Mouse (Mus musculus) CH12.LX (cell line): ENCODE data around the gene Asap2. TPM values are rescaled to one million over a fixed set of nuclear protein-coding genes. Genes with fewer than 3 reads are reported as not detected.

Source experiments
- DNase-seq: peaks from one replicate; pipeline ENCODE4 v3.0.0-alpha.2; 2013; ENCODE audit errors: extremely low read depth
- H3K27ac ChIP-seq: 2 replicates; pipeline ENCODE4 v1.5.1; 2012; ENCODE audit warnings: low read depth, mild to moderate bottlenecking, control low read depth, moderate library complexity; ENCODE audit not compliant: insufficient read depth
- H3K27me3 ChIP-seq: replicated peaks from 2 replicates; pipeline ENCODE3; 2012; ENCODE audit warnings: inconsistent platforms
- H3K36me3 ChIP-seq, 2 experiments: replicated peaks in 1 of 2; 2 replicates each; pipeline versions ENCODE3 to v1.6.1; 2012; ENCODE audit warnings: inconsistent platforms in 1 of 2, low read length in 1 of 2, mild to moderate bottlenecking in 1 of 2, mixed read lengths in 1 of 2, moderate library complexity in 1 of 2; ENCODE audit not compliant: control insufficient read depth in 1 of 2, insufficient read depth in 1 of 2
- H3K4me1 ChIP-seq, 2 experiments: 2 replicates each; pipeline ENCODE4 v1.6.1; 2012; ENCODE audit warnings: inconsistent platforms in 1 of 2, moderate library complexity in 1 of 2; ENCODE audit not compliant: insufficient read depth in 2 of 2, control insufficient read depth in 1 of 2
- H3K4me2 ChIP-seq: 2 replicates; pipeline ENCODE4 v1.6.1; 2012; ENCODE audit warnings: low read depth, mild to moderate bottlenecking, control low read depth; ENCODE audit not compliant: poor library complexity, insufficient read depth, severe bottlenecking
- H3K4me3 ChIP-seq, 3 experiments: fragments of 150-350 bp in 1 of 3; sonication (generic) in 1 of 3; replicated peaks in 1 of 3; 2 replicates each; pipeline versions ENCODE3 to v1.5.1; 2011 to 2012; ENCODE audit warnings: low read depth in 2 of 3, low read length in 2 of 3, mild to moderate bottlenecking in 2 of 3, moderate library complexity in 2 of 3, control low read depth in 1 of 3, improper control_type of control experiment in 1 of 3, inconsistent platforms in 1 of 3, mixed read lengths in 1 of 3; ENCODE audit not compliant: poor library complexity in 1 of 3
- H3K79me2 ChIP-seq: replicated peaks from 2 replicates; pipeline ENCODE4 v1.6.1; 2012; ENCODE audit warnings: mild to moderate bottlenecking, moderate library complexity; ENCODE audit not compliant: control insufficient read depth, poor library complexity, insufficient read depth, severe bottlenecking; ENCODE audit errors: extremely low read depth
- H3K9ac ChIP-seq: 2 replicates; pipeline ENCODE4 v1.6.1; 2012; ENCODE audit warnings: low read depth, mild to moderate bottlenecking, control low read depth, moderate library complexity; ENCODE audit not compliant: insufficient read depth
- H3K9me3 ChIP-seq: replicated peaks from 2 replicates; pipeline ENCODE3; 2012; ENCODE audit warnings: low read length, inconsistent platforms, mixed read lengths
- ELF1 ChIP-seq: IDR thresholded peaks from 2 replicates; pipeline ENCODE4 v1.6.1; 2014; ENCODE audit warnings: low read depth, mild to moderate bottlenecking, inconsistent platforms, low read length, improper control_type of control experiment
- GABPA ChIP-seq: IDR thresholded peaks from 2 replicates; pipeline ENCODE4 v1.6.1; 2012; ENCODE audit warnings: low read depth, low read length, improper control_type of control experiment, inconsistent platforms; ENCODE audit not compliant: insufficient replicate concordance
- HCFC1 ChIP-seq: IDR thresholded peaks from 2 replicates; pipeline ENCODE4 v1.6.1; 2012; ENCODE audit warnings: low read depth, mild to moderate bottlenecking, inconsistent platforms, low read length, improper control_type of control experiment
- JUN ChIP-seq: IDR thresholded peaks from 2 replicates; pipeline ENCODE4 v1.6.1; 2011; ENCODE audit warnings: low read depth, mild to moderate bottlenecking, low read length, improper control_type of control experiment, moderate library complexity; ENCODE audit not compliant: insufficient read depth
- MAX ChIP-seq: IDR thresholded peaks from 2 replicates; pipeline ENCODE4 v1.6.1; 2011; ENCODE audit warnings: low read length, improper control_type of control experiment
- MAZ ChIP-seq: IDR thresholded peaks from 2 replicates; pipeline ENCODE4 v1.6.1; 2012; ENCODE audit warnings: low read depth, mild to moderate bottlenecking, inconsistent platforms, low read length, improper control_type of control experiment, moderate library complexity
- MEF2A ChIP-seq: IDR thresholded peaks from 2 replicates; pipeline ENCODE4 v1.6.1; 2014; ENCODE audit warnings: low read depth, mild to moderate bottlenecking, inconsistent platforms, low read length, improper control_type of control experiment, borderline replicate concordance
- MXI1 ChIP-seq: IDR thresholded peaks from 2 replicates; pipeline ENCODE4 v1.6.1; 2011; ENCODE audit warnings: mild to moderate bottlenecking, low read depth, low read length, improper control_type of control experiment
- MYC ChIP-seq: IDR thresholded peaks from 2 replicates; pipeline ENCODE4 v1.6.1; 2011; ENCODE audit warnings: low read depth, mild to moderate bottlenecking, improper control_type of control experiment, low read length
- NELFE ChIP-seq: IDR thresholded peaks from 2 replicates; pipeline ENCODE4 v1.6.1; 2011; ENCODE audit warnings: low read depth, low read length, improper control_type of control experiment
- PAX5 ChIP-seq: IDR thresholded peaks from 2 replicates; pipeline ENCODE4 v1.6.1; 2012; ENCODE audit warnings: low read length, inconsistent platforms, mixed read lengths
- POLR2AphosphoS2 ChIP-seq: IDR thresholded peaks from 2 replicates; pipeline ENCODE4 v1.6.1; 2011; ENCODE audit warnings: low read depth, low read length, improper control_type of control experiment
- SIN3A ChIP-seq: IDR thresholded peaks from 2 replicates; pipeline ENCODE4 v1.6.1; 2012; ENCODE audit warnings: low read length, improper control_type of control experiment, inconsistent platforms
- TBP ChIP-seq: conservative IDR thresholded peaks from 2 replicates; pipeline ENCODE4 v1.6.1; 2011; ENCODE audit warnings: low read depth, low read length, improper control_type of control experiment
- UBTF ChIP-seq: IDR thresholded peaks from 2 replicates; pipeline ENCODE4 v1.6.1; 2012; ENCODE audit warnings: low read depth, mild to moderate bottlenecking, inconsistent platforms, low read length, improper control_type of control experiment, moderate library complexity
- USF1 ChIP-seq: IDR thresholded peaks from 2 replicates; pipeline ENCODE4 v1.6.1; 2014; ENCODE audit warnings: low read depth, mild to moderate bottlenecking, inconsistent platforms, low read length, improper control_type of control experiment
- USF2 ChIP-seq: conservative IDR thresholded peaks from 2 replicates; pipeline ENCODE4 v1.6.1; 2011; ENCODE audit warnings: low read depth, low read length, improper control_type of control experiment
- ZKSCAN1 ChIP-seq: IDR thresholded peaks from 2 replicates; pipeline ENCODE4 v1.6.1; 2012; ENCODE audit warnings: low read depth, inconsistent platforms, low read length, improper control_type of control experiment, borderline replicate concordance
- ZNF384 ChIP-seq: IDR thresholded peaks from 2 replicates; pipeline ENCODE4 v1.6.1; 2012; ENCODE audit warnings: low read depth, low read length, improper control_type of control experiment, inconsistent platforms
- dilution Hi-C: fragments of 300-500 bp; cut with MboI; formaldehyde crosslinking; loops from 2 replicates; pipeline ENCODE4 v1.14.3; 2020; ENCODE audit warnings: low sequenced_read_pairs; ENCODE audit not compliant: extremely low pct_unique_long_range_greater_than_20kb, extremely low pct_ligation_motif_present
- in situ Hi-C: fragments of 300-500 bp; cut with MboI; formaldehyde crosslinking; loops from 3 replicates; pipeline ENCODE4 v1.14.3; 2019; ENCODE audit warnings: low sequenced_read_pairs, low pct_ligation_motif_present, low pct_unique_long_range_greater_than_20kb, mixed read lengths
- polyA plus RNA-seq: library from polyadenylated mRNA; unstranded; fragments of >175 nt; gene quantifications from 2 replicates; pipeline ENCODE4 v1.2.1, GENCODE M21; 2012; ENCODE audit warnings: low read depth; ENCODE audit not compliant: insufficient read length
- total RNA-seq, 2 experiments: library from RNA; depleted of rRNA; stranded (reverse); fragments of 300-350 nt in 1 of 2; fragments of >200 nt in 1 of 2; gene quantifications; 2 replicates each; pipeline ENCODE4 v1.2.3; 2012 to 2014

Gene Asap2
- total and polyA plus RNA-seq, 3 experiments, result 0.17 to 0.64 (median 0.17) TPM

DNA sequence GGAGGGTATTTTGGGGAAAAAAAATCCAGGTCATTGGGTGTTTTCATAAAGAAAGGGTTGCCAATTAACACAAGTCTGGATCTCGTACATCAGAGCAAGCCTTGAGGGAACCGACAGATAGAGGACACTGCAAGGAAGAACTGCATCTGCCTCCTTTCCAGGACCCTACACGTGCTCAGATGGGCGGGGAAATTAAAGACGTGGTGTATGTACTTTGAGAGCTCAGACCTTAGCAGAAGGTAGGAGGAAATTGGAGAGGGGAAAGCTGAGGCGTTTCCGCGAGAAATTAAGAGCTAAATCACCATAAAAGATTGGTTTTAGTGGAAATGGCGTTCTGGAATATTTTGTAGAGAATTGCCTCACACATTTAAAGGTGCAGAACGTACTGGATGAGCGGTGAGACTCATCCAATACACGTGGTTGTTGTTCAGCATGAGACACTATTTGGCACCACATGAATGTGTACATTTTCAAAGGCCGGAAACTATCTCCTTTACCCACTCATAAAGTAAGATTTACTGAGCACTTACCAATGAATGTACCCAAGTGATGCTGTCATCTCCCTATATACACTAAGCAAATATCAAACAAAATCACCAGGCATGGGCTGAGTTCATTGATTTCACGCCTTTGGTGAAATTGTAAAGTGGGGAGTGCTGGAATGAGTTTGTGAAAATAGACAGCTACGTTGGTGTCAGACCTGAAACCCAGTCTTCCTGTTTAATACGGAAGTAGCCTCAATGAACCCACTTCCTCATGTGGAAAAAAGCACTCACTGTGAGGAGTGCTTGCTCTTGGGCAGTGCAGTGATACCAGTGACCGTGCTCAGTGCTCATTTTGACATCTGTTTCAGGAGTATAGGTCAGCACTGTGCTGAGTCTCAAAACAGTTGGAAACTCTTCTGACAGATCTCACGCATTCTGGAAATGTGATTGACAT is 296.7 kb downstream of the Asap2 start (continued):
- TF ChIP-seq TBP, result no peak
- TF ChIP-seq, all 38 proteins: peak for 21

DNA sequence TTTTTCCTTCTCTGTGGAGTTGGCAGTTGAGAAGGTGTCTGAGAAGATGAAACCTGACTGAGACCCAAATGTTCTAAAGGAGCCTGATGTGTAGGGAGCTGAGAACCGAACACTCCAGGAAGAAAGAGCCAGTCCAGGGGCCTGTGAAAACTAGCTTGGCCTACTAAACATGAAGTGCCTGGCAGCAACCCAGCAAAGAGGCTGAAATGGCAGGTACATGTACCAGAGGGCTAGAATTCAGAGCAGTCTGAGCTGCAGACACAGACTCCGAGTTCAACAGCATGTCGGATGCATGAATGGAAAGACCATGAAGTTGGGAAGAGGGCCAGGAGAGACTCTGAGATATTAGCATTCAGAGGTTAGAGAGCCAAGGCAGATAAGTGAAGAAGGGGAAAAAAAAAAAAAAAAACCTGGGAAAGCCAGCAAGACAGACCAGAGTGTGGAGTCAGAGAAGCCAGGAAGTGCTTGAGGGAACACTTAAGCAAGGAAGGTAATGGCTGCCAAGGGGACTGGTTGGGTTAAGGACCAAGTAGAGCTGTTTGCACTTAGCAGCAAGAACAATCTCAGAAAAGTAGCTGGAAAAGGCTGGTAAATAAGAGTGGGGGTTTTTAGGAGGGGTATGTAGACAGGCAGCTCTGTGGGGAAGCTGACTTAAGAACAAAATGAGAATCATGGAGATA is 298.6 kb downstream of the Asap2 start:
- no peaks in the 10 kb centered on the region for H3K9me3 ChIP-seq
- no peak overlapping the region for H3K9ac ChIP-seq
- H3K4me2 ChIP-seq, result no peak overlapping the region
- no peak for DNase-seq
- in situ Hi-C loops (loop anchor here (25.0 kb wide), 1 partner anchor 323 kb away; no protein-coding TSS in a partner anchor), dilution Hi-C loops (no loop called here)
- H3K27me3 ChIP-seq, result no peaks in the 10 kb centered on the region
- H3K4me1 ChIP-seq, result peaks cover 6 to 17% of the 10 kb centered on the region in 2 experiments; a peak in 3 of 4 replicates
- TF ChIP-seq MYC (no peak), ELF1 (no peak), NELFE (no peak), UBTF (no peak), POLR2AphosphoS2 (no peak), ZKSCAN1 (no peak), MEF2A (no peak), ZNF384 (no peak), MAZ (no peak), GABPA (no peak), USF2 (no peak), SIN3A (no peak), MAX (no peak), JUN (no peak), MXI1 (no peak), TBP (no peak), PAX5 (no peak), HCFC1 (no peak), USF1 (no peak)
- peaks cover 43% of the 10 kb centered on the region for H3K79me2 ChIP-seq
- peaks cover 33 to 61% of the 10 kb centered on the region in 2 experiments for H3K36me3 ChIP-seq
- no peak overlapping the region for H3K4me3 ChIP-seq
- no peak overlapping the region for H3K27ac ChIP-seq
